Mouse (Mus musculus) CH12.LX (cell line): Measurements from ENCODE around the gene Hoxa7.

Source experiments
- CTCF ChIP-seq, 2 experiments: IDR thresholded peaks in 1 of 2; conservative IDR thresholded peaks in 1 of 2; 2 replicates each; pipeline ENCODE4 v1.5.1; 2011 to 2012; ENCODE audit warnings: low read depth in 2 of 2, low read length in 2 of 2, improper control_type of control experiment in 1 of 2, inconsistent platforms in 1 of 2, mild to moderate bottlenecking in 1 of 2, moderate library complexity in 1 of 2
- GABPA ChIP-seq: IDR thresholded peaks from 2 replicates; pipeline ENCODE4 v1.6.1; 2012; ENCODE audit warnings: low read depth, low read length, improper control_type of control experiment, inconsistent platforms; ENCODE audit not compliant: insufficient replicate concordance
- HCFC1 ChIP-seq: IDR thresholded peaks from 2 replicates; pipeline ENCODE4 v1.6.1; 2012; ENCODE audit warnings: low read depth, mild to moderate bottlenecking, inconsistent platforms, low read length, improper control_type of control experiment
- JUN ChIP-seq: IDR thresholded peaks from 2 replicates; pipeline ENCODE4 v1.6.1; 2011; ENCODE audit warnings: low read depth, mild to moderate bottlenecking, low read length, improper control_type of control experiment, moderate library complexity; ENCODE audit not compliant: insufficient read depth
- KAT2A ChIP-seq: IDR thresholded peaks from 2 replicates; pipeline ENCODE4 v1.6.1; 2012; ENCODE audit warnings: low read length, improper control_type of control experiment, inconsistent platforms; ENCODE audit not compliant: insufficient replicate concordance
- NELFE ChIP-seq: IDR thresholded peaks from 2 replicates; pipeline ENCODE4 v1.6.1; 2011; ENCODE audit warnings: low read depth, low read length, improper control_type of control experiment
- POLR2A ChIP-seq: IDR thresholded peaks from 2 replicates; pipeline ENCODE4 v1.6.1; 2011; ENCODE audit warnings: low read depth, mild to moderate bottlenecking, improper control_type of control experiment, low read length
- RAD21 ChIP-seq: IDR thresholded peaks from 2 replicates; pipeline ENCODE4 v1.6.1; 2011; ENCODE audit warnings: low read depth, mild to moderate bottlenecking, low read length, improper control_type of control experiment, moderate library complexity
- TBP ChIP-seq: conservative IDR thresholded peaks from 2 replicates; pipeline ENCODE4 v1.6.1; 2011; ENCODE audit warnings: low read depth, low read length, improper control_type of control experiment
- UBTF ChIP-seq: IDR thresholded peaks from 2 replicates; pipeline ENCODE4 v1.6.1; 2012; ENCODE audit warnings: low read depth, mild to moderate bottlenecking, inconsistent platforms, low read length, improper control_type of control experiment, moderate library complexity
- ZNF384 ChIP-seq: IDR thresholded peaks from 2 replicates; pipeline ENCODE4 v1.6.1; 2012; ENCODE audit warnings: low read depth, low read length, improper control_type of control experiment, inconsistent platforms

DNA sequence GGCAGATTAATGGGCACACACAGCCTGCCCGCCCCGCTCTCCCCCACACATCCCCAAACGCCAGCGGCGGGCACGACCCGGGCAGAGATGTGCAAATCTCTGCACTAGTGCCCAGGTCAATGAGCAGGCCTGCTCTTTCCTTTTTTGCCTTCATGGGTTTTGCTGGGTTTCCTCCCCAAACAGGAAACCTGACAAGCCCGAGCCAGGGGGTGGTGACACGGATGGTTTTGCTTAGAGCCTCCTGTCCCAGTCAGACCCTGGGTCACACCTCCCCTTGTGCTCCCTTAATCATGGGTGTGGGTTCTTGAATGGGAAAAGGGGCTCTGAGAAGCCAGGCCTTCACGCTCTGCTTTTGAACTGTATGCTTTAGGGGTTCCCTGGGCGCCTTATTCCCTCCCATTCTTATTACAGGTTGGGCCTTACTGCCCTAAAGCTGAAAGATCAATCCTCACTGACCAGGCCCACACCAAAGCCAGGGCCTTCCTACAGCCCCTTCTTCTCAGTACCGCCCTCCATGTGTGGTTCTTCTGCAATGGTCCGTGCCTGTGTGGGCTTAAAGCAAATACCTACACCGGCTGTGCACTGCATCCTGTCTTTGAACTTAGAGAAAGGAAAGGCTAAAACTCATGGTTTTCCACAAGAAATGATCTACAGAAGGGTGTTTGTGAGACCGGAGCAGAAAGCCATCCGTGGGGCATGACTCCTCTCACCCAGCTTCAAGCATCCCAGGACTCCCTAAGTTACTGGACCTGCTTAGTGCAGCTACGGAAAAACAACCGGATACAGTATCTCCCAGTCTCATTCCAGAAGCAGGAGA lies 12.6 kb downstream of the Hoxa7 start:
- TF ChIP-seq UBTF (no peak), POLR2A (no peak), HCFC1 (no peak), CTCF (conservative IDR thresholded peaks at IDR 0.05 in 1 of 2, IDR thresholded peaks at IDR 0.05 in 1 of 2; ENCODE audit: low read depth in 2 of 2, low read length in 2 of 2) (no peak), ZNF384 (no peak), GABPA (no peak), RAD21 (no peak), TBP (no peak), JUN (no peak), KAT2A (no peak), NELFE (no peak)
